Mouse (Mus musculus): Measurements from ENCODE around the gene Abhd17c.

Abhd17c gene

GRCm38 (mm10) chr7:84086039-84086829 lies 65.5 kb downstream of the Abhd17c start, which contains the start of gene Cemip:
Gene Cemip, minus strand, starts transcription at chr7:84086502.
- peak; percentile 77 for ATAC-seq (ENCODE audit: insufficient number of reproducible peaks, low FRiP score, low TSS enrichment)

GRCm38 (mm10) chr7:84085049-84085945 lies 66.4 kb downstream of the Abhd17c start:
- ATAC-seq (ENCODE audit: insufficient number of reproducible peaks, low FRiP score, low TSS enrichment), result peak; percentile 39; the same call in 1 of the 2 replicates

GRCm38 (mm10) chr7:84077257-84078013 lies 74.3 kb downstream of the Abhd17c start:
- ATAC-seq (ENCODE audit: insufficient number of reproducible peaks, low FRiP score, low TSS enrichment), result no peak

DNA sequence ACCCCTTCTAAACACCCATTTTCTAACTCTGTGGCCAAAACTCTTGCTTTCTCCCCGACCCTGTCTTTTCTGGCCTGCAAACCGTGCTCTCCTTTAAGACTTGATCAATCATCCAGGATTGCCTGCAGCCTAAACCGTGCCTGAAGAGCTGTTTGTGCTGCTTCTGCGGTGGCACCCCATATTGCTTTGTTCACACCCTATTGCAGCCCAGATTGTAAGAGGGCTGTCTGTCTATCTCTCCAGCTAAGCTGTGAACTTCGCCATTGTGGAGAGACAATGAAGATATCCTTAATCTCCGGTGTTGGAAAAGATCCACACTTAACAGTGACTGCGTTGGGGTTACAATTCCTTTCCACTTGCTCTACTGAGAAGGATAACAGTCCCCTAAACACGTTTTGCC lies 77.4 kb downstream of the Abhd17c start:
- ATAC-seq (ENCODE audit: insufficient number of reproducible peaks, low FRiP score, low TSS enrichment), result no peak

DNA sequence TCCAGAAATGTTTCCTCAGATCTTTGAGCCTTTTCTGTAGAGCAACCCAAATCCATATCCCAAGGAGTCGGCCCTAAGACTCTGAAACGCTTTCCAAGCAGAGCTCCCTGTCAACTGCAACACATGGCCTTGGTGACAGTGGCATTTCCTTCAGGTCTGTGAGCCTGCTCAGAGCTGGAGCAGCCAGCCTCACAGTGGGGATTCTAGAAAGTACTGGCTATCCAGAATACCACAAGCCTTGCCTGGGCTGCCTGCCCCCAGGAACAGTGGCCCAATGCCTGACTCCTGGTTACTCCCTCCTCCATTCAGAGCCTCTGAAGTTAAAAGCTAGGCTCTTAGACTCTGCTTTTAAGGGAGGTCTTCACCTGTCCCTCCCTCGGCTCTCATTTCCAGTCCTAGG lies 77.8 kb downstream of the Abhd17c start:
- no peak for ATAC-seq (ENCODE audit: insufficient number of reproducible peaks, low FRiP score, low TSS enrichment)

DNA sequence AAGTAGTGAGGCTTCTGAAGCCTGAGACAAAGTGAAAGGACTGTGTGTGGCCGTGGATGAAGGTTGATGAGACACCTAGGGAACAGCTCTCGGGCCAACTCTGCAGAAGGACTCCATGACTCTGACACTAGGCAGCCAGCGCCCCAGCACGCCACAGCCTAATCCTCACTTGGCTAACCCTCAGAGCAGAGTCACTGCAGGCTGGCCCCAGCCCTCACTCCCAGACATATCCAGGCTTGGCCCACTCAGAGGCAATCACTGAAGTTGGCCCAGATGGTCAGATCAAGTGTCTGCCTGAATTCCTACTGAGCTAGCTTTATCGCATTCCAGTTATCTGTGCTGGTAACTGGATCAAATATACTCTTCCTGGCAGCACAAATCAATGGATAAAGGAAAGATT lies 82.8 kb downstream of the Abhd17c start:
- ATAC-seq (ENCODE audit: insufficient number of reproducible peaks, low FRiP score, low TSS enrichment), result peak; percentile 96

DNA sequence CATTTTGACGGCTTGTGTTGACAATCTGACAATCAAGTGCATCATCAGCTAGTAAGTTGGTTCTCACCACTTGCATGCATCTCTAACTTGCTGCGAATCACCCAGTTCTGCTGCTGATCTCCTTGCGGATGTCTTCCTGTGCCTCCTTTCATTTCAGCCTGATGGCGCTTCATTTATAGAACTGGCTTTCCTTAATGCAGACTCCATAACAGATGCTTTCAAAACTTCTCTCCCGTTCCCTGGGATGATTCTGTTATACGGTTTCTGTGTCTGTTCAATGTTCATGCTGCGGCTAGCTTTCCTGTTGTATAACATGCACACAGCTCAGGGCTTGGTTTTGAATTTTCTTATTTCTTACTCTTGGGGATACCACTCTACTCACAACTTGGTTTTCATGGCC lies 91.9 kb downstream of the Abhd17c start:
- ATAC-seq (ENCODE audit: insufficient number of reproducible peaks, low FRiP score, low TSS enrichment), result no peak

All from cerebellum, adult (tissue).